Mouse (Mus musculus): ENCODE results near the gene Olfr551. TPM values are rescaled to one million over a fixed set of nuclear protein-coding genes. Genes with fewer than 3 reads are reported as not detected.

Olfr551 gene
- total RNA-seq, 2 experiments from 2014 or later, result not detected

Other genes with a start within 250 kb of the Olfr551 start
- 10 to 100 TPM; 19.2 to 21.4 TPM for gene Rrm1, start 150.2 kb downstream of the Olfr551 start, total RNA-seq (2021)
- not detected for gene Olfr543, start 110.2 kb downstream of the Olfr551 start, total RNA-seq (2021)
- gene Olfr544, start 103.6 kb downstream of the Olfr551 start, total RNA-seq (2021), result not detected
- gene Olfr545, start 92.3 kb downstream of the Olfr551 start, total RNA-seq (2021), result not detected
- not detected for gene Olfr547, start 57.1 kb downstream of the Olfr551 start, total RNA-seq (2021)
- not detected for gene Olfr548-ps1, start 51.0 kb downstream of the Olfr551 start, total RNA-seq (2021)
- not detected for gene Olfr549, start 42.0 kb downstream of the Olfr551 start, total RNA-seq (2021)
- 10 to 100 TPM; 13.0 to 16.4 TPM for gene Trim21, start 26.4 kb downstream of the Olfr551 start, total RNA-seq (2021)
- gene Olfr550, start 20.4 kb downstream of the Olfr551 start, total RNA-seq (2021), result not detected
- under 1 TPM in 1 of 2 experiments, not detected in 1; 0.07 TPM for gene Olfr552, start 5.9 kb upstream of the Olfr551 start, total RNA-seq (2021)
- gene Olfr553, start 26.3 kb upstream of the Olfr551 start, total RNA-seq (2021), result not detected
- not detected for gene Olfr554, start 46.5 kb upstream of the Olfr551 start, total RNA-seq (2021)
- gene Olfr555, start 66.9 kb upstream of the Olfr551 start, total RNA-seq (2021), result not detected
- gene Olfr556, start 73.0 kb upstream of the Olfr551 start, total RNA-seq (2021), result not detected
- 1 to 10 TPM; 8.2 to 9.8 TPM for gene Trim68, start 95.4 kb upstream of the Olfr551 start, total RNA-seq (2021)
- gene Olfr557, start 104.0 kb upstream of the Olfr551 start, total RNA-seq (2021), result not detected
- gene Olfr558, start 110.3 kb upstream of the Olfr551 start, total RNA-seq (2021), result under 1 TPM; 0.33 TPM
- not detected for gene Olfr33, start 127.2 kb upstream of the Olfr551 start, total RNA-seq (2021)
- gene Olfr559, start 135.6 kb upstream of the Olfr551 start, total RNA-seq (2021), result not detected
- gene Olfr560, start 167.5 kb upstream of the Olfr551 start, total RNA-seq (2021), result not detected
- gene Olfr78, start 167.6 kb upstream of the Olfr551 start, total RNA-seq (2021), result under 1 TPM; 0.20 to 0.26 TPM
- gene Olfr561, start 179.3 kb upstream of the Olfr551 start, total RNA-seq (2021), result not detected
- gene Olfr564, start 211.6 kb upstream of the Olfr551 start, total RNA-seq (2021), result not detected

Data from adrenal gland, postnatal 36 days (tissue).